Mouse (Mus musculus): Measurements from ENCODE around the gene Col19a1. TPM values are rescaled to one million over a fixed set of nuclear protein-coding genes. Genes with fewer than 3 reads are reported as not detected.

Col19a1 gene
- polyA plus RNA-seq, 1 experiment from 2014 or later, result 3.3 TPM

- Histone ChIP-seq H3K4me2 (ENCODE audit: low read length) (no peak overlapping the region), H3K27ac (ENCODE audit: low read length) (no peak overlapping the region), H3K9me3 (ENCODE audit: control insufficient read depth, low read length) (no peaks in the 10 kb centered on the region), H3K36me3 (ENCODE audit: control insufficient read depth, insufficient read depth) (no peaks in the 10 kb centered on the region), H3K9ac (replicated peaks; ENCODE audit: low read depth, low read length) (no peak overlapping the region), H3K4me1 (replicated peaks; ENCODE audit: control insufficient read depth, insufficient read depth, low read length) (no peaks in the 10 kb centered on the region), H3K27me3 (replicated peaks; ENCODE audit: control insufficient read depth, insufficient read depth, low read length) (no peaks in the 10 kb centered on the region), H3K4me3 (replicated peaks; ENCODE audit: low read length) (no peak overlapping the region)
- 80% methylated on average over 18 of the region's 18 CpGs for WGBS
- no peak for ATAC-seq
These were observed 36.6 kb downstream of the Col19a1 start for GRCm38 (mm10) chr1:24550560-24551280.

- H3K4me3 ChIP-seq (replicated peaks; ENCODE audit: low read length), result no peak overlapping the region
- H3K4me1 ChIP-seq (replicated peaks; ENCODE audit: control insufficient read depth, insufficient read depth, low read length), result no peaks in the 10 kb centered on the region
- H3K27me3 ChIP-seq (replicated peaks; ENCODE audit: control insufficient read depth, insufficient read depth, low read length), result no peaks in the 10 kb centered on the region
- no peak overlapping the region for H3K27ac ChIP-seq (ENCODE audit: low read length)
- H3K4me2 ChIP-seq (ENCODE audit: low read length), result no peak overlapping the region
- no peak for ATAC-seq
- H3K9me3 ChIP-seq (ENCODE audit: control insufficient read depth, low read length), result no peaks in the 10 kb centered on the region
- no peaks in the 10 kb centered on the region for H3K36me3 ChIP-seq (ENCODE audit: control insufficient read depth, insufficient read depth)
- WGBS, result 69% methylated on average over 10 of the region's 10 CpGs
- H3K9ac ChIP-seq (replicated peaks; ENCODE audit: low read depth, low read length), result no peak overlapping the region
These were observed 37.2 kb downstream of the Col19a1 start for GRCm38 (mm10) chr1:24550031-24550430.

GRCm38 (mm10) chr1:24549050-24549449 is 38.2 kb downstream of the Col19a1 start:
- WGBS, result 90% methylated on average over 8 of the region's 8 CpGs
- Histone ChIP-seq H3K27ac (ENCODE audit: low read length) (no peak overlapping the region), H3K4me1 (replicated peaks; ENCODE audit: control insufficient read depth, insufficient read depth, low read length) (no peaks in the 10 kb centered on the region), H3K9ac (replicated peaks; ENCODE audit: low read depth, low read length) (no peak overlapping the region), H3K4me3 (replicated peaks; ENCODE audit: low read length) (no peak overlapping the region), H3K9me3 (ENCODE audit: control insufficient read depth, low read length) (no peaks in the 10 kb centered on the region), H3K4me2 (ENCODE audit: low read length) (no peak overlapping the region), H3K36me3 (ENCODE audit: control insufficient read depth, insufficient read depth) (no peaks in the 10 kb centered on the region), H3K27me3 (replicated peaks; ENCODE audit: control insufficient read depth, insufficient read depth, low read length) (no peaks in the 10 kb centered on the region)
- no peak for ATAC-seq

- H3K9ac ChIP-seq (replicated peaks; ENCODE audit: low read depth, low read length), result no peak overlapping the region
- no peaks in the 10 kb centered on the region for H3K9me3 ChIP-seq (ENCODE audit: control insufficient read depth, low read length)
- 97% methylated on average over 1 of the region's 1 CpGs for WGBS
- no peaks in the 10 kb centered on the region for H3K36me3 ChIP-seq (ENCODE audit: control insufficient read depth, insufficient read depth)
- ATAC-seq, result no peak
- H3K27ac ChIP-seq (ENCODE audit: low read length), result no peak overlapping the region
- H3K27me3 ChIP-seq (replicated peaks; ENCODE audit: control insufficient read depth, insufficient read depth, low read length), result no peaks in the 10 kb centered on the region
- H3K4me3 ChIP-seq (replicated peaks; ENCODE audit: low read length), result no peak overlapping the region
- no peaks in the 10 kb centered on the region for H3K4me1 ChIP-seq (replicated peaks; ENCODE audit: control insufficient read depth, insufficient read depth, low read length)
- H3K4me2 ChIP-seq (ENCODE audit: low read length), result no peak overlapping the region
These were observed 39.7 kb downstream of the Col19a1 start for GRCm38 (mm10) chr1:24547574-24547973.

GRCm38 (mm10) chr1:24539852-24540251 is 47.4 kb downstream of the Col19a1 start:
- H3K27ac ChIP-seq (ENCODE audit: low read length), result no peak overlapping the region
- peak; percentile 85 for ATAC-seq
- 68% methylated on average over 1 of the region's 1 CpGs for WGBS

GRCm38 (mm10) chr1:24527194-24527593 is 60.1 kb downstream of the Col19a1 start:
- no peak for ATAC-seq
- WGBS, result 81% methylated on average over 2 of the region's 2 CpGs
- no peaks in the 10 kb centered on the region for H3K9me3 ChIP-seq (ENCODE audit: control insufficient read depth, low read length)
- H3K4me3 ChIP-seq (replicated peaks; ENCODE audit: low read length), result no peak overlapping the region
- no peak overlapping the region for H3K4me2 ChIP-seq (ENCODE audit: low read length)
- no peaks in the 10 kb centered on the region for H3K4me1 ChIP-seq (replicated peaks; ENCODE audit: control insufficient read depth, insufficient read depth, low read length)
- H3K27me3 ChIP-seq (replicated peaks; ENCODE audit: control insufficient read depth, insufficient read depth, low read length), result no peaks in the 10 kb centered on the region
- H3K36me3 ChIP-seq (ENCODE audit: control insufficient read depth, insufficient read depth), result no peaks in the 10 kb centered on the region
- no peak overlapping the region for H3K27ac ChIP-seq (ENCODE audit: low read length)
- no peak overlapping the region for H3K9ac ChIP-seq (replicated peaks; ENCODE audit: low read depth, low read length)

More at GRCm38 (mm10) chr1:24539852-24540251, 47.4 kb downstream of the Col19a1 start:
- no peak overlapping the region for H3K4me3 ChIP-seq (replicated peaks; ENCODE audit: low read length)
- no peaks in the 10 kb centered on the region for H3K27me3 ChIP-seq (replicated peaks; ENCODE audit: control insufficient read depth, insufficient read depth, low read length)
- no peak overlapping the region for H3K4me2 ChIP-seq (ENCODE audit: low read length)
- no peaks in the 10 kb centered on the region for H3K9me3 ChIP-seq (ENCODE audit: control insufficient read depth, low read length)
- no peak overlapping the region for H3K9ac ChIP-seq (replicated peaks; ENCODE audit: low read depth, low read length)
- H3K36me3 ChIP-seq (ENCODE audit: control insufficient read depth, insufficient read depth), result no peaks in the 10 kb centered on the region
- no peaks in the 10 kb centered on the region for H3K4me1 ChIP-seq (replicated peaks; ENCODE audit: control insufficient read depth, insufficient read depth, low read length)

- H3K9me3 ChIP-seq (ENCODE audit: control insufficient read depth, low read length), result no peaks in the 10 kb centered on the region
- no peaks in the 10 kb centered on the region for H3K36me3 ChIP-seq (ENCODE audit: control insufficient read depth, insufficient read depth)
- WGBS, result 65% methylated on average over 4 of the region's 4 CpGs
- no peaks in the 10 kb centered on the region for H3K4me1 ChIP-seq (replicated peaks; ENCODE audit: control insufficient read depth, insufficient read depth, low read length)
- H3K4me2 ChIP-seq (ENCODE audit: low read length), result no peak overlapping the region
- no peak overlapping the region for H3K27ac ChIP-seq (ENCODE audit: low read length)
- no peak overlapping the region for H3K9ac ChIP-seq (replicated peaks; ENCODE audit: low read depth, low read length)
- ATAC-seq, result no peak
- H3K27me3 ChIP-seq (replicated peaks; ENCODE audit: control insufficient read depth, insufficient read depth, low read length), result no peaks in the 10 kb centered on the region
- H3K4me3 ChIP-seq (replicated peaks; ENCODE audit: low read length), result no peak overlapping the region
These were observed 69.8 kb downstream of the Col19a1 start for GRCm38 (mm10) chr1:24517462-24517861.

GRCm38 (mm10) chr1:24515341-24515740 is 71.9 kb downstream of the Col19a1 start:
- no peaks in the 10 kb centered on the region for H3K9me3 ChIP-seq (ENCODE audit: control insufficient read depth, low read length)
- no peaks in the 10 kb centered on the region for H3K4me1 ChIP-seq (replicated peaks; ENCODE audit: control insufficient read depth, insufficient read depth, low read length)
- H3K4me3 ChIP-seq (replicated peaks; ENCODE audit: low read length), result no peak overlapping the region
- no peaks in the 10 kb centered on the region for H3K36me3 ChIP-seq (ENCODE audit: control insufficient read depth, insufficient read depth)
- no peak overlapping the region for H3K4me2 ChIP-seq (ENCODE audit: low read length)
- 57% methylated on average over 5 of the region's 5 CpGs for WGBS
- peak; percentile 93 for ATAC-seq
- H3K27ac ChIP-seq (ENCODE audit: low read length), result no peak overlapping the region
- H3K27me3 ChIP-seq (replicated peaks; ENCODE audit: control insufficient read depth, insufficient read depth, low read length), result no peaks in the 10 kb centered on the region
- H3K9ac ChIP-seq (replicated peaks; ENCODE audit: low read depth, low read length), result no peak overlapping the region

- Histone ChIP-seq H3K27me3 (replicated peaks; ENCODE audit: control insufficient read depth, insufficient read depth, low read length) (no peaks in the 10 kb centered on the region), H3K9me3 (ENCODE audit: control insufficient read depth, low read length) (no peaks in the 10 kb centered on the region), H3K36me3 (ENCODE audit: control insufficient read depth, insufficient read depth) (no peaks in the 10 kb centered on the region), H3K27ac (ENCODE audit: low read length) (no peak overlapping the region), H3K4me1 (replicated peaks; ENCODE audit: control insufficient read depth, insufficient read depth, low read length) (no peaks in the 10 kb centered on the region), H3K9ac (replicated peaks; ENCODE audit: low read depth, low read length) (no peak overlapping the region), H3K4me3 (replicated peaks; ENCODE audit: low read length) (no peak overlapping the region), H3K4me2 (ENCODE audit: low read length) (no peak overlapping the region)
- WGBS, result 82% methylated on average over 6 of the region's 6 CpGs
- ATAC-seq, result no peak
These were observed 75.7 kb downstream of the Col19a1 start for GRCm38 (mm10) chr1:24511536-24511935.

GRCm38 (mm10) chr1:24495400-24495799 is 91.9 kb downstream of the Col19a1 start:
- H3K36me3 ChIP-seq (ENCODE audit: control insufficient read depth, insufficient read depth), result no peaks in the 10 kb centered on the region
- no peak overlapping the region for H3K27ac ChIP-seq (ENCODE audit: low read length)
- no peaks in the 10 kb centered on the region for H3K27me3 ChIP-seq (replicated peaks; ENCODE audit: control insufficient read depth, insufficient read depth, low read length)
- ATAC-seq, result peak; percentile 79
- 53% methylated on average over 4 of the region's 4 CpGs for WGBS
- H3K9ac ChIP-seq (replicated peaks; ENCODE audit: low read depth, low read length), result no peak overlapping the region
- no peaks in the 10 kb centered on the region for H3K4me1 ChIP-seq (replicated peaks; ENCODE audit: control insufficient read depth, insufficient read depth, low read length)
- H3K4me3 ChIP-seq (replicated peaks; ENCODE audit: low read length), result no peak overlapping the region
- H3K4me2 ChIP-seq (ENCODE audit: low read length), result no peak overlapping the region
- H3K9me3 ChIP-seq (ENCODE audit: control insufficient read depth, low read length), result no peaks in the 10 kb centered on the region
